Mouse (Mus musculus) cortical plate, adult 2 months (tissue): Measurements from ENCODE around the gene Peli2.

Source experiments
- CTCF ChIP-seq: fragments of 200-500 bp; IDR thresholded peaks from 2 replicates; pipeline ENCODE4 v1.5.1; 2011; ENCODE audit warnings: mild to moderate bottlenecking, control low read depth, low read length; ENCODE audit not compliant: insufficient read depth; ENCODE audit errors: extremely low read depth
- POLR2A ChIP-seq: fragments of 200-500 bp; IDR thresholded peaks from 2 replicates; pipeline ENCODE4 v1.6.1; 2011; ENCODE audit warnings: mild to moderate bottlenecking, low read length, control low read depth; ENCODE audit not compliant: insufficient read depth; ENCODE audit errors: extremely low read depth

DNA sequence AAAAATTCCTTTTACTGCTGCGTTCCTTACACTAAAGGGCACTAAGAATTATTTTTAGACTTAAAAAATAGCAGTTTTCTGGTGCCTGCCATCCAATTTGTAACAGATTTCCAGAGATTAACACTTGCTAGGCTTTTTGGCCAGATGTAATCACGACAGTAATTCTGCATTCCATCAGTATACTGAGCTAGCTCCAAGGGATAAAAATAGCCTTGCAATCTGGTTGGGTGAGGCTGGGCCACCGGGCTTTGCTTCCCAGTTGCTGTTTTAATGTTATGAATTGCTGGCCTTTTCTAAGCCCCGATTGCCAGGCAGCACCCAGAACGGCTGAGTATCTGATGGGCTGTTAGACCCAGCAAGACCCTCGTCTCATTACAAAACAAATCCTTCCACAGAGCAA lies 182.6 kb downstream of the Peli2 start:
- TF ChIP-seq POLR2A (no peak), CTCF (no peak)
